Mouse (Mus musculus): ENCODE measurements at regions not wholly inside any gene's neighbourhood (a gene's known extent, or its start where the extent isn't known, plus 50 kb on each side); places are given as distances from the start of the nearest gene placed in this dataset.

DNA sequence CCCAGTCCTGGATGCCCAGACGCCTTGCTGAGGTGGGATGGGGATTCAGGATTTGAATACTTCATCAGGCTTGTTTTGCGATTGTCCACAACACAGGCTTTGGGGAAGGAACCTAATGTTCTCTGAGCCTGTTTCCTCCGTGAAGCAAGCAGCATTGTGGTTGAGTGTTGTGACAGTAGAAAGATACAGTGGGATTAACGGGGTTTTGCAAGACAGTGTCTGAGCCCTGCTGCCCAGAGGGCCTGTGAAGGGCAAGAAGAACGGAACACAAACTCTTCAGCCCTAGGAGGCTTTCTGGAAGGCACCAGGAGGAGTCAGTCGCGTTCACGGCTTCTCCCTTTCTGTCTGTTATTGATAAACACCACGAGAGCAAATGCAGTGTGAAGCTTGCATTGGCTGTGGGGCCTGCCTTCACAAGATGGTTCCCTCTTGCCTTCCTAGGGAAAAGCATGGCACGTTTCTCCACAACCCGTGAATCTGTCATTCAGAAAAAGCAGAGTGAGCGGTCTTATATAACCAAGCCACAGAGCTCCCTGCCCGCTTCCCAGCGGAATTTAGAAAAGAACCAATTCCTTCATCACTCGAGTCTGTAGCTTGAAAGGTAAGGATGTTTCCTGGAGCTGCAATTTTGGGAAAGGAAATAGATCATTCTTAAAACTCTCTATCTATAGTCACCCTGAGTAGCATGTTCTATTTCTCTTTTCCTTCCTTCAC is 273.4 kb downstream of the Etnk1 start:
- no peak for TF ChIP-seq CTCF (IDR thresholded peaks at IDR 0.05; ENCODE audit: insufficient read depth, low read length)
- TF ChIP-seq POLR2A (IDR thresholded peaks at IDR 0.05; ENCODE audit: borderline replicate concordance, extremely low read depth, low read depth, low read length), result no peak
- 85% methylated on average over 15 of the region's 15 CpGs for WGBS
- Histone ChIP-seq H3K4me1 (ENCODE audit: control insufficient read depth, insufficient read depth, low read length) (no peaks in the 10 kb centered on the region), H3K4me3 (replicated peaks; ENCODE audit: extremely low read depth, low read depth, low read length) (no peak overlapping the region)
- no peak for DNase-seq

DNA sequence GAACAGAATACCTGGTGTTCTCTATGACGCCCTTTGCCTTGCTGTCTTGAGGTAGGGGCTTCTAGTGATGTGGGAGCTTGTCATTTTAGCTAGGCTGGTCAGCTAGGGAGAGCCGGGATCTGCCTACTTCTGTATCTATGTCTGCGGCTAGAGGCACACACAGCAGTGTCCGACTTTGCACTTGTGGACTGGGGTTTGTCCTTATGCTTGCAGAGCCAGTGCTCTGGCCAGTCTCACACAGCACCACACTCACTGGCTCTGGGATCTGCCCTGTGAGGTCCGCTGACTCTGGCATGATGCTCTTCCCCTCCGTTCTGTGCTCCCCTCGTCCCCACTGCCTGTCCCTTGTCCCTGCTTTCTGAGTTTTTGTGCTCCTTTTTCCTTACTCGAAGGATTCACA is 275.3 kb downstream of the Etnk1 start:
- TF ChIP-seq CTCF (IDR thresholded peaks at IDR 0.05; ENCODE audit: insufficient read depth, low read length) (no peak), POLR2A (IDR thresholded peaks at IDR 0.05; ENCODE audit: borderline replicate concordance, extremely low read depth, low read depth, low read length) (no peak)
- 91% methylated on average over 8 of the region's 8 CpGs for WGBS
- no peak for DNase-seq
- Histone ChIP-seq H3K4me1 (ENCODE audit: control insufficient read depth, insufficient read depth, low read length) (no peaks in the 10 kb centered on the region), H3K4me3 (replicated peaks; ENCODE audit: extremely low read depth, low read depth, low read length) (no peak overlapping the region)

DNA sequence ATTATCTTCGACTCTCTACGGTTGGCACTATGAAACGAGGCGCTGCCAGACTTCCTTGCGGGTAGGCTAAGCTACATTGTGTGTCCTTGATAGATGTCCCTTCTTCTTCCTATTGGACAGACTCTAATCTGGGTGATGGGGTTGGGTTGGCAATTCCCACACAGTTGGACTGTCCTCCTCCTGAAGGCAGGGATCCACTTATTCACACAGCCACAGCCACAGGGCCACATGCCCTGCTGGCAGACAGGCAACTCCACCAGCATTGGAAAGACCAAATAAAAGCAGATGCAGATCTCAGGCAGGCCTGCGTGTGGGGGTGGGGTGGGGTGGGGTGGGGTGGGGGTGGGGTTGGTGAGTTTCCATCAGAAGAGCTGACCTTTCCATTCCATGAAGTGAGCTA is 276.4 kb downstream of the Etnk1 start:
- Histone ChIP-seq H3K4me3 (replicated peaks; ENCODE audit: extremely low read depth, low read depth, low read length) (no peak overlapping the region), H3K4me1 (ENCODE audit: control insufficient read depth, insufficient read depth, low read length) (no peaks in the 10 kb centered on the region)
- no peak for TF ChIP-seq POLR2A (IDR thresholded peaks at IDR 0.05; ENCODE audit: borderline replicate concordance, extremely low read depth, low read depth, low read length)
- no peak for TF ChIP-seq CTCF (IDR thresholded peaks at IDR 0.05; ENCODE audit: insufficient read depth, low read length)
- WGBS, result 92% methylated on average over 6 of the region's 6 CpGs
- no peak for DNase-seq

DNA sequence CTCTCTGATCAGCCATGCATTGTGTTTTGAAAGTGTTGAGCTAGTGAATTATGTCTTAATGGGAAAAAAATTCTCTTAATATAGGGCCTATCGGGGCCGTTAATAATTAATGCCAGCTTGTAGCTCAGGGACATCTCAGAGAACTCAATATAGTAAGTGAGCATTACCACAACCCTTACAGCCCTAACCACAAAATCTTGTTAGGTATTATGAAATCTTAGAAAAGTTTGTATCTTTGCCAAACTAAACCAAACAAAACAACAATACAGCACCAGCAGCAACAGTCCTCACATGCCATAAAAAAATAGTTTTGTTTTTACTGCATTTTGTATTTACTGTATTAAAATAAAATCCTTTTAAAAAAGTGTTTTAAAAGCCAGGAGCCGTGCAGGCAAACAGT is 277.8 kb downstream of the Etnk1 start:
- no peak for TF ChIP-seq CTCF (IDR thresholded peaks at IDR 0.05; ENCODE audit: insufficient read depth, low read length)
- no peak for TF ChIP-seq POLR2A (IDR thresholded peaks at IDR 0.05; ENCODE audit: borderline replicate concordance, extremely low read depth, low read depth, low read length)
- Histone ChIP-seq H3K4me3 (replicated peaks; ENCODE audit: extremely low read depth, low read depth, low read length) (no peak overlapping the region), H3K4me1 (ENCODE audit: control insufficient read depth, insufficient read depth, low read length) (no peaks in the 10 kb centered on the region)
- WGBS, result 61% methylated on average over 3 of the region's 3 CpGs
- DNase-seq, result no peak

DNA sequence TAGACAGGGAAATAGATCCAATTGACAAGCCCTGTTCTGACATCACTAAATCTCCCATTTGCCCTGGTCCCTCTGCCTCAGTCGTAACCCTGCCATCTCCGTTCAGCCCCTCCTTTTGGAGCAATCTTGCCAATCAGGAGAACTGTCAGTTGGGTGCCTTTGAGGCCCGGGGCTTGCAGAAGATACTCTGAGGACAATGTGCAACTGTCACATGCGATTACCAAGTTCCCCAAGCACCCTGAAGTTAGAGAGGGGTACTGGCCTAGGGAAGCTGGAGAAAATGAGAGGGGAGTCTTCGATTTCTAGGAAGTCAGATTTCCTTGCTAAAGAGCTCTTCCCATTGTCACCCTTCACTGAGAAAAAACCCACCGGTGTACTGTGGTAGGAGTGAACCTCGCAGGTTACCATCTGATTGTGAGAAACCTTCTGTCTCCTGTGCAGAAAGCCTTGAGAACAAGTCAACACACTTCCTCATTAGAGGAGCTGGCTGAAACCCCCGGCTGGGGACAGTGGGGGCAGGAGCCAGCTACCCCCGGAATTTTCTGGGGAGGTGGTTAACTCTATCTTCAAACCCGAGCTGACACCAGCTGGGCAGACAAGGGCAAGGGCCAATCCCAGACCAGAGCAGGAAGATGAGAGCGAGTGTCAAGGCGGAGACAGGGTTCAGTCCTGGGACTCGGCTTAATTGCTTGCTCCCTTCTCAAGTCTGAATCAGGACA is 279.0 kb downstream of the Etnk1 start:
- DNase-seq, result no peak
- WGBS, result 76% methylated on average over 13 of the region's 13 CpGs
- Histone ChIP-seq H3K4me1 (ENCODE audit: control insufficient read depth, insufficient read depth, low read length) (no peaks in the 10 kb centered on the region), H3K4me3 (replicated peaks; ENCODE audit: extremely low read depth, low read depth, low read length) (no peak overlapping the region)
- TF ChIP-seq POLR2A (IDR thresholded peaks at IDR 0.05; ENCODE audit: borderline replicate concordance, extremely low read depth, low read depth, low read length) (no peak), CTCF (IDR thresholded peaks at IDR 0.05; ENCODE audit: insufficient read depth, low read length) (no peak)

DNA sequence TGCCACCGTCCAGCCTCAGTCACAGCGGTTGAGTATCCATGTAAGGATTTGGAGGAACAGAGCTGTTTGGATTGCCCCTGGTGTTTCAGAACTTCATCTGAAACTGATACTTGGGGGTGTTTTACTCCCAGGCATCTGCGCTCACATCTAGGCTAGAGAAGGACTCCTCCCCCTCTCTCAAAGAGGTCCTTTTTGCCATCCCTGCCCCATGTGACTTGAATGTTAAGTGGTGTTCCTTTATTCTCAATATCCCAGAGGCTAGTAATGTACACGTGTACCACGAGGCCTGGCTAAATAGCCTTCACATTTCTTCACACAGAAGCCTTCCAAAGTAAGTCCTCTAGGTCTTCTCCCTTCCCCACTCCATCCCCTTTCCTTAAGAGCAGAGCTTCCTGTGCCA is 280.0 kb downstream of the Etnk1 start:
- Histone ChIP-seq H3K4me1 (ENCODE audit: control insufficient read depth, insufficient read depth, low read length) (no peaks in the 10 kb centered on the region), H3K4me3 (replicated peaks; ENCODE audit: extremely low read depth, low read depth, low read length) (no peak overlapping the region)
- TF ChIP-seq CTCF (IDR thresholded peaks at IDR 0.05; ENCODE audit: insufficient read depth, low read length), result no peak
- no peak for TF ChIP-seq POLR2A (IDR thresholded peaks at IDR 0.05; ENCODE audit: borderline replicate concordance, extremely low read depth, low read depth, low read length)
- no peak for DNase-seq
- WGBS, result 80% methylated on average over 5 of the region's 5 CpGs

DNA sequence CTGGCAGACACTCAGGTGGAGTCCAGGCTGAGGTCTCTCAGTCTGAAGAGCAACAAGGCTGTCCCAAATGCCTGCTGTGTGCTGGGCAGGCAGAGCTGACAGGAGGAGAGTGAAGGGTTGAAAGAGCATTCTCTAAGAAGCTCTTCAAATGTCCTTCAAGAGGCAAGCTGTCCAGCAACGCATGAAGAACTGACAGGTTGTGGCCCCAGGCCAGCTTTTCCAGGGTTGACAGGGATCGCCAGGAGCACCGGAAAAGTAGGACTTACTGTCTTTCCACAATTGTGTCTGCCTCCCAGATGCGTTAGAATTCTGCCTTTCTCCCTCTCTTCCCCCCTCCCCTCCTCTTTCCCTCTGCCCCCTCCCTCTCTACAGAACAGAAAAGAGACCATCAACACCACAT is 282.1 kb downstream of the Etnk1 start:
- Histone ChIP-seq H3K4me1 (ENCODE audit: control insufficient read depth, insufficient read depth, low read length) (no peaks in the 10 kb centered on the region), H3K4me3 (replicated peaks; ENCODE audit: extremely low read depth, low read depth, low read length) (no peak overlapping the region)
- 44% methylated on average over 4 of the region's 4 CpGs for WGBS
- TF ChIP-seq POLR2A (IDR thresholded peaks at IDR 0.05; ENCODE audit: borderline replicate concordance, extremely low read depth, low read depth, low read length), result no peak
- TF ChIP-seq CTCF (IDR thresholded peaks at IDR 0.05; ENCODE audit: insufficient read depth, low read length), result no peak
- no peak for DNase-seq

DNA sequence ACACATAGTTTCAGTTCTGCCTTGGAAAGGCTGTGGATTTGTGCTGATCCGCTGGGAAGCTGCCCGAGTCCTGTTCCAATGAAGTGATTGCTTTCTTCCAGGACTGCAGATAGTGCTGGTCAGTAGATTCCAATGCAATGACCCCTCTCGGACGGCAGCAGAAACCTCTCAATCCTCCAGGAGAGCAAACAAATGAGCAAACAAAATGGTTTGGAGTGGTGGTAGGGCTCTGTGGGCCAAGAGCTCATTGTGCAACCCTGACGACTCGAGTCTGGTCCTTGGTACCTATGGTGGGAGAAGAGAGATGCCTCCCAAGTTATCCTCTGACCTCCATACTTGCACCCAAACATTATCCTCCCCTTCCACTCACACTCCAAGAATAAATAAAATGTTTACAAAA is 284.8 kb downstream of the Etnk1 start:
- 59% methylated on average over 6 of the region's 6 CpGs for WGBS
- DNase-seq, result no peak
- no peak for TF ChIP-seq POLR2A (IDR thresholded peaks at IDR 0.05; ENCODE audit: borderline replicate concordance, extremely low read depth, low read depth, low read length)
- TF ChIP-seq CTCF (IDR thresholded peaks at IDR 0.05; ENCODE audit: insufficient read depth, low read length), result no peak
- Histone ChIP-seq H3K4me3 (replicated peaks; ENCODE audit: extremely low read depth, low read depth, low read length) (no peak overlapping the region), H3K4me1 (ENCODE audit: control insufficient read depth, insufficient read depth, low read length) (no peaks in the 10 kb centered on the region)

DNA sequence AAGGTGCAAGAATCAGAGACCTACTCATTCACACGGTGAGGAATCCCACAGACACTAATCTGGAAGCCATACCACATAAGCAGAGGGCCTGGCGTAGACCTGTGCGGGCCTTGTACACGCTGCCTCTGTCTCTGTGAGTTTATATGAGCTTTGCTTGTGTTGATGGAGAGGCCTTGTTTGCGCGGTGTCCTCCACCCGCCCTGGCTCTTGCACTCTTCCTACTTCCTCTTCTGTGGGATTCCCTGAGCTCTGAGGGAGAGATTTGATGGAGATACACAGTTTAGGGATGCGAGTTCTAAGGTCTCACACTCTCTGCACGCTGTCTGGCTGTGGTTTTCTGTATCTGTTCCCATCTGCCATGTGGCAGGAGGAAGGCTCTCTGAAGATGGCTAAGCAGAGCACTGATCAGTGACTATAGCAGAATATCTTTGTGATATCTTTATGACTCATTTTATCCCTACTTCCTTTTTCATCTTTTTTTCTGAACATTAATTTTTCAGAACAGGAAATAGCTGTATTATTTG is 287.7 kb downstream of the Etnk1 start:
- no peak overlapping the region for H3K4me3 ChIP-seq (replicated peaks; ENCODE audit: extremely low read depth, low read depth, low read length)
- H3K4me1 ChIP-seq (ENCODE audit: control insufficient read depth, insufficient read depth, low read length), result no peaks in the 10 kb centered on the region
- 94% methylated on average over 9 of the region's 9 CpGs for WGBS
- TF ChIP-seq CTCF (IDR thresholded peaks at IDR 0.05; ENCODE audit: insufficient read depth, low read length) (no peak), POLR2A (IDR thresholded peaks at IDR 0.05; ENCODE audit: borderline replicate concordance, extremely low read depth, low read depth, low read length) (no peak)
- no peak for DNase-seq

Measured in lung, adult 2 months (tissue).